Mouse (Mus musculus): ENCODE results near the gene Ldha.

DNA sequence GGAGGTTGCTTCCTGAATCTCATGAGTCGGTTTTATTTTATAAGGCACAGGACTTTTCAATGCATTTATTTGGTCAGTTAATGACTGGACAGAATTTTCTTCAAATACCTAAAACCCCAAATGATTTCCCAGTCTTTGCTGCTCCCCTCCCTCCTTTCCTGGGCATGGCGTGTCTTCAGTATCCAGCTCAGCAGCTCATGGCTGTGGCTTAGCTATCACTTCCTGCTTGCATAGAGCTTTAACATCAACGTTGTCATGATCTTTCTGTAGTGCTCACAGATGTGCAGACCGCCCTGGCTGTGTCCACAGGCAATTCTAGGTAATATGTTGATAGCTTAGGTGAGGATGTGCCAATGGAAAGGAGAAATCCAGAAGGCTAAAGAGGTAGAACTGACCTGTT, 30.7 kb downstream of the Ldha start:
- TF ChIP-seq CTCF (IDR thresholded peaks at IDR 0.05; ENCODE audit: insufficient read depth, low read length) (no peak), POLR2A (IDR thresholded peaks at IDR 0.05; ENCODE audit: borderline replicate concordance, extremely low read depth, low read depth, low read length) (no peak)

All from lung, adult 2 months (tissue).